Mouse (Mus musculus): ENCODE results near the gene Ambp. TPM values are rescaled to one million over a fixed set of nuclear protein-coding genes. Genes with fewer than 3 reads are reported as not detected.
A peak's percentile ranks its signal among the peaks of the same experiment; 100 is the strongest.

Ambp gene
- polyA plus RNA-seq, 1 experiment from 2014 or later: 0.59 TPM

- ATAC-seq (ENCODE audit: low read depth): no peak
Measured at GRCm38 (mm10) chr4:63170061-63170460, 15.5 kb upstream of the Ambp start.

GRCm38 (mm10) chr4:63166323-63166722 lies 11.7 kb upstream of the Ambp start:
- no peak overlapping the region for H3K4me2 ChIP-seq (ENCODE audit: low read depth, low read length)
- WGBS: 89% methylated on average over 5 of the region's 5 CpGs
- H3K9me3 ChIP-seq (ENCODE audit: control insufficient read depth, low read length): no peaks in the 10 kb centered on the region
- H3K27me3 ChIP-seq (ENCODE audit: control insufficient read depth, insufficient read depth, low read length): no peaks in the 10 kb centered on the region
- ATAC-seq (ENCODE audit: low read depth): no peak
- no peaks in the 10 kb centered on the region for H3K4me1 ChIP-seq (ENCODE audit: control insufficient read depth, insufficient read depth, low read length)
- H3K4me3 ChIP-seq (ENCODE audit: low read depth, low read length): no peak overlapping the region
- H3K9ac ChIP-seq (replicated peaks; ENCODE audit: low read depth, low read length): no peak overlapping the region
- H3K36me3 ChIP-seq (ENCODE audit: control insufficient read depth, insufficient read depth, low read length): no peaks in the 10 kb centered on the region
- no peak overlapping the region for H3K27ac ChIP-seq (ENCODE audit: low read depth, low read length)

More at GRCm38 (mm10) chr4:63170061-63170460, 15.5 kb upstream of the Ambp start:
- Histone ChIP-seq H3K9ac (replicated peaks; ENCODE audit: low read depth, low read length) (no peak overlapping the region), H3K27me3 (ENCODE audit: control insufficient read depth, insufficient read depth, low read length) (no peaks in the 10 kb centered on the region), H3K4me1 (ENCODE audit: control insufficient read depth, insufficient read depth, low read length) (no peaks in the 10 kb centered on the region), H3K9me3 (ENCODE audit: control insufficient read depth, low read length) (no peaks in the 10 kb centered on the region; the same call in 1 of the 2 replicates), H3K27ac (ENCODE audit: low read depth, low read length) (no peak overlapping the region), H3K36me3 (ENCODE audit: control insufficient read depth, insufficient read depth, low read length) (no peaks in the 10 kb centered on the region), H3K4me3 (ENCODE audit: low read depth, low read length) (no peak overlapping the region), H3K4me2 (ENCODE audit: low read depth, low read length) (no peak overlapping the region)
- WGBS: 87% methylated on average over 4 of the region's 4 CpGs

GRCm38 (mm10) chr4:63165636-63166035 lies 11.0 kb upstream of the Ambp start:
- Histone ChIP-seq H3K9ac (replicated peaks; ENCODE audit: low read depth, low read length) (no peak overlapping the region), H3K27ac (ENCODE audit: low read depth, low read length) (no peak overlapping the region), H3K4me1 (ENCODE audit: control insufficient read depth, insufficient read depth, low read length) (no peaks in the 10 kb centered on the region), H3K4me2 (ENCODE audit: low read depth, low read length) (no peak overlapping the region), H3K4me3 (ENCODE audit: low read depth, low read length) (no peak overlapping the region), H3K27me3 (ENCODE audit: control insufficient read depth, insufficient read depth, low read length) (no peaks in the 10 kb centered on the region), H3K36me3 (ENCODE audit: control insufficient read depth, insufficient read depth, low read length) (no peaks in the 10 kb centered on the region), H3K9me3 (ENCODE audit: control insufficient read depth, low read length) (no peaks in the 10 kb centered on the region)
- no peak for ATAC-seq (ENCODE audit: low read depth)
- 91% methylated on average over 4 of the region's 4 CpGs for WGBS

- Histone ChIP-seq H3K4me2 (ENCODE audit: low read depth, low read length) (no peak overlapping the region), H3K27ac (ENCODE audit: low read depth, low read length) (no peak overlapping the region), H3K36me3 (ENCODE audit: control insufficient read depth, insufficient read depth, low read length) (no peaks in the 10 kb centered on the region), H3K27me3 (ENCODE audit: control insufficient read depth, insufficient read depth, low read length) (no peaks in the 10 kb centered on the region), H3K9me3 (ENCODE audit: control insufficient read depth, low read length) (no peaks in the 10 kb centered on the region), H3K4me1 (ENCODE audit: control insufficient read depth, insufficient read depth, low read length) (no peaks in the 10 kb centered on the region), H3K4me3 (ENCODE audit: low read depth, low read length) (no peak overlapping the region), H3K9ac (replicated peaks; ENCODE audit: low read depth, low read length) (no peak overlapping the region)
- ATAC-seq (ENCODE audit: low read depth): peak; percentile 96
- 20% methylated on average over 5 of the region's 5 CpGs for WGBS
Measured at GRCm38 (mm10) chr4:63158961-63159592, 4.5 kb upstream of the Ambp start.

- no peak overlapping the region for H3K4me2 ChIP-seq (ENCODE audit: low read depth, low read length)
- H3K9me3 ChIP-seq (ENCODE audit: control insufficient read depth, low read length): no peaks in the 10 kb centered on the region
- WGBS: 89% methylated on average over 7 of the region's 7 CpGs
- ATAC-seq (ENCODE audit: low read depth): no peak
- H3K27me3 ChIP-seq (ENCODE audit: control insufficient read depth, insufficient read depth, low read length): no peaks in the 10 kb centered on the region
- H3K4me3 ChIP-seq (ENCODE audit: low read depth, low read length): no peak overlapping the region
- H3K4me1 ChIP-seq (ENCODE audit: control insufficient read depth, insufficient read depth, low read length): no peaks in the 10 kb centered on the region
- no peaks in the 10 kb centered on the region for H3K36me3 ChIP-seq (ENCODE audit: control insufficient read depth, insufficient read depth, low read length)
- no peak overlapping the region for H3K9ac ChIP-seq (replicated peaks; ENCODE audit: low read depth, low read length)
- no peak overlapping the region for H3K27ac ChIP-seq (ENCODE audit: low read depth, low read length)
Measured at GRCm38 (mm10) chr4:63158192-63158591, 3.6 kb upstream of the Ambp start.

GRCm38 (mm10) chr4:63156726-63157634 lies 2.4 kb upstream of the Ambp start:
- no peak overlapping the region for H3K27ac ChIP-seq (ENCODE audit: low read depth, low read length)
- H3K4me1 ChIP-seq (ENCODE audit: control insufficient read depth, insufficient read depth, low read length): no peaks in the 10 kb centered on the region
- 66% methylated on average over 8 of the region's 8 CpGs for WGBS
- H3K9me3 ChIP-seq (ENCODE audit: control insufficient read depth, low read length): no peaks in the 10 kb centered on the region
- H3K27me3 ChIP-seq (ENCODE audit: control insufficient read depth, insufficient read depth, low read length): no peaks in the 10 kb centered on the region
- H3K4me3 ChIP-seq (ENCODE audit: low read depth, low read length): no peak overlapping the region
- no peak overlapping the region for H3K9ac ChIP-seq (replicated peaks; ENCODE audit: low read depth, low read length)
- H3K4me2 ChIP-seq (ENCODE audit: low read depth, low read length): no peak overlapping the region
- ATAC-seq (ENCODE audit: low read depth): no peak
- no peaks in the 10 kb centered on the region for H3K36me3 ChIP-seq (ENCODE audit: control insufficient read depth, insufficient read depth, low read length)

GRCm38 (mm10) chr4:63155596-63155995 lies 997 bp upstream of the Ambp start:
- Histone ChIP-seq H3K27ac (ENCODE audit: low read depth, low read length) (no peak overlapping the region), H3K4me1 (ENCODE audit: control insufficient read depth, insufficient read depth, low read length) (no peaks in the 10 kb centered on the region), H3K9me3 (ENCODE audit: control insufficient read depth, low read length) (no peaks in the 10 kb centered on the region), H3K36me3 (ENCODE audit: control insufficient read depth, insufficient read depth, low read length) (no peaks in the 10 kb centered on the region), H3K4me2 (ENCODE audit: low read depth, low read length) (no peak overlapping the region), H3K4me3 (ENCODE audit: low read depth, low read length) (no peak overlapping the region), H3K27me3 (ENCODE audit: control insufficient read depth, insufficient read depth, low read length) (no peaks in the 10 kb centered on the region), H3K9ac (replicated peaks; ENCODE audit: low read depth, low read length) (no peak overlapping the region)
- WGBS: 75% methylated on average over 2 of the region's 2 CpGs
- no peak for ATAC-seq (ENCODE audit: low read depth)

GRCm38 (mm10) chr4:63154028-63154427 lies 571 bp downstream of the Ambp start:
- ATAC-seq (ENCODE audit: low read depth): no peak
- H3K36me3 ChIP-seq (ENCODE audit: control insufficient read depth, insufficient read depth, low read length): no peaks in the 10 kb centered on the region
- H3K4me1 ChIP-seq (ENCODE audit: control insufficient read depth, insufficient read depth, low read length): no peaks in the 10 kb centered on the region
- H3K4me3 ChIP-seq (ENCODE audit: low read depth, low read length): no peak overlapping the region
- H3K27ac ChIP-seq (ENCODE audit: low read depth, low read length): no peak overlapping the region
- no peak overlapping the region for H3K9ac ChIP-seq (replicated peaks; ENCODE audit: low read depth, low read length)
- H3K4me2 ChIP-seq (ENCODE audit: low read depth, low read length): no peak overlapping the region
- no peaks in the 10 kb centered on the region for H3K27me3 ChIP-seq (ENCODE audit: control insufficient read depth, insufficient read depth, low read length)
- no peaks in the 10 kb centered on the region for H3K9me3 ChIP-seq (ENCODE audit: control insufficient read depth, low read length)
- WGBS: 71% methylated on average over 4 of the region's 4 CpGs

- H3K9me3 ChIP-seq (ENCODE audit: control insufficient read depth, low read length): no peaks in the 10 kb centered on the region
- H3K9ac ChIP-seq (replicated peaks; ENCODE audit: low read depth, low read length): no peak overlapping the region
- no peaks in the 10 kb centered on the region for H3K36me3 ChIP-seq (ENCODE audit: control insufficient read depth, insufficient read depth, low read length)
- no peaks in the 10 kb centered on the region for H3K27me3 ChIP-seq (ENCODE audit: control insufficient read depth, insufficient read depth, low read length)
- H3K4me2 ChIP-seq (ENCODE audit: low read depth, low read length): no peak overlapping the region
- no peak for ATAC-seq (ENCODE audit: low read depth)
- WGBS: 95% methylated on average over 6 of the region's 6 CpGs
- no peak overlapping the region for H3K4me3 ChIP-seq (ENCODE audit: low read depth, low read length)
- H3K27ac ChIP-seq (ENCODE audit: low read depth, low read length): no peak overlapping the region
- no peaks in the 10 kb centered on the region for H3K4me1 ChIP-seq (ENCODE audit: control insufficient read depth, insufficient read depth, low read length)
Measured at GRCm38 (mm10) chr4:63151127-63151526, 3.5 kb downstream of the Ambp start.

All from neural tube, embryonic 14.5 days (tissue).